Comparison of ENCODE assay signal across 7 mouse cellular contexts in genomic region chr11:87755360-87756017, GRCm38 (mm10). TPM values are rescaled to one million over a fixed set of nuclear protein-coding genes. Genes with fewer than 3 reads are reported as not detected.
DNase-seq lines count a peak whose midpoint lies in the region; ATAC-seq lines count a peak whose summit lies in the region.

No protein-coding gene starts in this region.

- ATAC-seq in common myeloid progenitor, adult 5-6 weeks (replicated peaks; ENCODE audit: low read depth, poor library complexity, severe bottlenecking), result peak; percentile 43
- peak; percentile 32 for ATAC-seq in megakaryocyte progenitor cell, adult 5-6 weeks (replicated peaks; ENCODE audit: poor library complexity)

- DNase-seq in urinary bladder, postnatal 14 days (ENCODE audit: low spot score), result peak; percentile 21
- DNase-seq in urinary bladder, postnatal 4 days (ENCODE audit: low spot score in 2 of 2), result no peak
- DNase-seq in induced T-regulatory cell, adult 2 months (ENCODE audit: low read depth), result peak; percentile 100
- no peak for DNase-seq in cerebellum, postnatal 4 days (ENCODE audit: low spot score in 2 of 2)
- no peak for DNase-seq in layer of hippocampus, adult 9-10 months (ENCODE audit: low spot score)

RNA-seq across cellular contexts. Expression of gene Tspoap1, which starts 4.9 kb away (rescaled TPM):
- 8.4 and 12.0 TPM in 2 replicates for total RNA-seq in common myeloid progenitor, adult 5-6 weeks (2017)
- 34.1 and 38.5 TPM in 2 replicates for total RNA-seq in megakaryocyte progenitor cell, adult 5-6 weeks (2015)
- 47.0 and 66.4 TPM in 2 replicates for total RNA-seq in megakaryocyte progenitor cell, adult 5-6 weeks (2017)

RNA-seq across cellular contexts. Expression of gene Supt4a, which starts 18.1 kb away (rescaled TPM):
- total RNA-seq in common myeloid progenitor, adult 5-6 weeks (2017), result 68.7 and 71.2 TPM in 2 replicates
- total RNA-seq in megakaryocyte progenitor cell, adult 5-6 weeks (2015), result 147 and 161 TPM in 2 replicates
- total RNA-seq in megakaryocyte progenitor cell, adult 5-6 weeks (2017), result 52.8 and 63.7 TPM in 2 replicates

RNA-seq across cellular contexts. Expression of gene Mpo, which starts 37.9 kb away (rescaled TPM):
- total RNA-seq in common myeloid progenitor, adult 5-6 weeks (2017), result 1,506 and 1,797 TPM in 2 replicates
- 13,257 and 15,415 TPM in 2 replicates for total RNA-seq in megakaryocyte progenitor cell, adult 5-6 weeks (2015)
- 8,081 and 8,928 TPM in 2 replicates for total RNA-seq in megakaryocyte progenitor cell, adult 5-6 weeks (2017)

Comparison
In these comparisons a context has a peak if more than half of its experiments do, and no peak if none do; other contexts are left out.
1. DNase-seq: peak in urinary bladder, postnatal 14 days (single experiment) and induced T-regulatory cell, adult 2 months (single experiment); none in urinary bladder, postnatal 4 days (0 of 2), cerebellum, postnatal 4 days (0 of 2) and layer of hippocampus, adult 9-10 months (single experiment).